Mouse (Mus musculus) lung, embryonic 15.5 days (tissue): ENCODE data around the gene Psmb11. TPM values are rescaled to one million over a fixed set of nuclear protein-coding genes. Genes with fewer than 3 reads are reported as not detected.

Source experiments
- ATAC-seq: fragments of 200-750 bp; cut with Nextera tagmentation; 2 replicates; pipeline ENCODE4 v1.8.0; 2017; ENCODE audit warnings: moderate number of reproducible peaks, borderline replicate concordance; ENCODE audit not compliant: low FRiP score, low TSS enrichment; ENCODE audit errors: extremely low read depth
- H3K27ac ChIP-seq: fragments of 300-500 bp; sonication (generic); 2 replicates; pipeline ENCODE4 v1.5.1; 2015; ENCODE audit warnings: moderate library complexity, mild to moderate bottlenecking, inconsistent platforms
- H3K27me3 ChIP-seq: fragments of 300-500 bp; sonication (generic); 2 replicates; pipeline ENCODE4 v1.6.1; 2015; ENCODE audit warnings: inconsistent platforms
- H3K36me3 ChIP-seq: fragments of 300-500 bp; sonication (generic); 2 replicates; pipeline ENCODE4 v1.6.1; 2015; ENCODE audit warnings: inconsistent platforms
- H3K4me1 ChIP-seq: fragments of 300-500 bp; sonication (generic); 2 replicates; pipeline ENCODE4 v1.6.1; 2015; ENCODE audit warnings: inconsistent platforms
- H3K4me2 ChIP-seq: fragments of 300-500 bp; sonication (generic); 2 replicates; pipeline ENCODE4 v1.6.1; 2015; ENCODE audit warnings: inconsistent platforms, mild to moderate bottlenecking, moderate library complexity
- H3K4me3 ChIP-seq: fragments of 300-500 bp; sonication (generic); 2 replicates; pipeline ENCODE4 v1.5.1; 2015; ENCODE audit warnings: mild to moderate bottlenecking, inconsistent platforms
- H3K9ac ChIP-seq: fragments of 300-500 bp; sonication (generic); 2 replicates; pipeline ENCODE4 v1.6.1; 2015; ENCODE audit warnings: inconsistent platforms
- H3K9me3 ChIP-seq: fragments of 300-500 bp; sonication (generic); 2 replicates; pipeline ENCODE4 v1.6.1; 2016; ENCODE audit warnings: inconsistent platforms
- WGBS: fragments of 180-500 bp; shearing (Covaris S2); methylation state at CpG from one replicate; pipeline ENCODE4 v1.1.7; 2015; 5-methylcytosine and 5-hydroxymethylcytosine counted together
- polyA plus RNA-seq: library from polyadenylated mRNA; unstranded; fragments of >200 nt; fragmentation: Nextera tagmentation; extraction: Ambion mirVana; gene quantifications from 2 replicates; pipeline ENCODE4 v1.2.1, GENCODE M21; 2015

Gene Psmb11
- polyA plus RNA-seq, 1 experiment from 2014 or later: 4.7 TPM

GRCm38 (mm10) chr14:54628103-54628502 is 6.9 kb downstream of the Psmb11 start:
- 55% methylated on average over 5 of the region's 5 CpGs for WGBS

GRCm38 (mm10) chr14:54629797-54630196 is 8.6 kb downstream of the Psmb11 start:
- no peak for ATAC-seq
- 87% methylated on average over 2 of the region's 2 CpGs for WGBS
- Histone ChIP-seq H3K4me3 (no peak overlapping the region), H3K27me3 (no peaks in the 10 kb centered on the region), H3K27ac (no peak overlapping the region), H3K36me3 (peaks cover 30% of the 10 kb centered on the region), H3K9me3 (no peaks in the 10 kb centered on the region), H3K9ac (no peak overlapping the region), H3K4me2 (no peak overlapping the region), H3K4me1 (no peaks in the 10 kb centered on the region)

More at GRCm38 (mm10) chr14:54628103-54628502, 6.9 kb downstream of the Psmb11 start:
- H3K4me3 ChIP-seq: no peak overlapping the region
- no peak overlapping the region for H3K4me2 ChIP-seq
- H3K9me3 ChIP-seq: no peaks in the 10 kb centered on the region
- peaks cover 22% of the 10 kb centered on the region for H3K36me3 ChIP-seq
- no peak overlapping the region for H3K27ac ChIP-seq
- no peaks in the 10 kb centered on the region for H3K27me3 ChIP-seq
- H3K4me1 ChIP-seq: no peaks in the 10 kb centered on the region
- no peak for ATAC-seq
- no peak overlapping the region for H3K9ac ChIP-seq

- Histone ChIP-seq H3K27me3 (no peaks in the 10 kb centered on the region), H3K9ac (no peak overlapping the region), H3K4me1 (no peaks in the 10 kb centered on the region), H3K36me3 (peaks cover 32% of the 10 kb centered on the region), H3K9me3 (no peaks in the 10 kb centered on the region), H3K4me3 (no peak overlapping the region), H3K27ac (no peak overlapping the region), H3K4me2 (no peak overlapping the region)
- ATAC-seq: no peak
- 77% methylated on average over 11 of the region's 11 CpGs for WGBS
Measured at GRCm38 (mm10) chr14:54630583-54631239, 9.5 kb downstream of the Psmb11 start.

- Histone ChIP-seq H3K9me3 (no peaks in the 10 kb centered on the region), H3K9ac (no peak overlapping the region), H3K36me3 (peaks cover 37% of the 10 kb centered on the region), H3K27me3 (no peaks in the 10 kb centered on the region), H3K4me3 (no peak overlapping the region), H3K4me1 (no peaks in the 10 kb centered on the region), H3K4me2 (no peak overlapping the region), H3K27ac (no peak overlapping the region)
- 0 out of 2 replicates have a peak, but pooled peaks have one; percentile 37 for ATAC-seq
- WGBS: 59% methylated on average over 4 of the region's 4 CpGs
Measured at GRCm38 (mm10) chr14:54631240-54631599, 10.0 kb downstream of the Psmb11 start.

- Histone ChIP-seq H3K27me3 (no peaks in the 10 kb centered on the region), H3K9ac (no peak overlapping the region), H3K9me3 (no peaks in the 10 kb centered on the region), H3K27ac (no peak overlapping the region), H3K4me2 (no peak overlapping the region), H3K4me3 (no peak overlapping the region), H3K4me1 (no peaks in the 10 kb centered on the region), H3K36me3 (peaks cover 44% of the 10 kb centered on the region)
- ATAC-seq: no peak
- 89% methylated on average over 32 of the region's 37 CpGs for WGBS
Measured at GRCm38 (mm10) chr14:54632252-54632651, 11.0 kb downstream of the Psmb11 start.

GRCm38 (mm10) chr14:54634182-54634581 is 12.9 kb downstream of the Psmb11 start:
- Histone ChIP-seq H3K4me1 (0 out of 2 replicates have a peak, but pooled peaks cover under 1% of the 10 kb centered on the region), H3K9ac (no peak overlapping the region), H3K27ac (no peak overlapping the region), H3K4me2 (no peak overlapping the region), H3K9me3 (no peaks in the 10 kb centered on the region), H3K4me3 (no peak overlapping the region), H3K36me3 (peaks cover 45% of the 10 kb centered on the region), H3K27me3 (no peaks in the 10 kb centered on the region)
- no peak for ATAC-seq
- 78% methylated on average over 4 of the region's 4 CpGs for WGBS

GRCm38 (mm10) chr14:54636954-54637353 is 15.7 kb downstream of the Psmb11 start:
- peaks cover 34% of the 10 kb centered on the region for H3K36me3 ChIP-seq
- no peaks in the 10 kb centered on the region for H3K27me3 ChIP-seq
- no peaks in the 10 kb centered on the region for H3K9me3 ChIP-seq
- 50% methylated on average over 8 of the region's 8 CpGs for whole genome bisulfite sequencing
- no peak overlapping the region for H3K27ac ChIP-seq
- ATAC-seq: no peak
- H3K4me3 ChIP-seq: no peak overlapping the region
- no peak overlapping the region for H3K4me2 ChIP-seq
- peaks cover 15% of the 10 kb centered on the region for H3K4me1 ChIP-seq
- H3K9ac ChIP-seq: no peak overlapping the region

GRCm38 (mm10) chr14:54638210-54638609 is 17.0 kb downstream of the Psmb11 start:
- H3K4me3 ChIP-seq: no peak overlapping the region
- no peak overlapping the region for H3K27ac ChIP-seq
- peaks cover 15% of the 10 kb centered on the region for H3K4me1 ChIP-seq
- no peaks in the 10 kb centered on the region for H3K9me3 ChIP-seq
- peaks cover 32% of the 10 kb centered on the region for H3K36me3 ChIP-seq
- no peak overlapping the region for H3K4me2 ChIP-seq
- no peak overlapping the region for H3K9ac ChIP-seq
- no peak for ATAC-seq
- WGBS: 63% methylated on average over 5 of the region's 5 CpGs
- H3K27me3 ChIP-seq: no peaks in the 10 kb centered on the region

- Histone ChIP-seq H3K9ac (peak overlapping the region; percentile 19), H3K36me3 (peaks cover 44% of the 10 kb centered on the region)
Measured at GRCm38 (mm10) chr14:54640121-54640520, 18.9 kb downstream of the Psmb11 start.

GRCm38 (mm10) chr14:54640946-54641304 is 19.7 kb downstream of the Psmb11 start, which contains the start of gene Gm17606:
Gm17606 (plus strand) TSS chr14:54640952.
- Histone ChIP-seq H3K9me3 (no peaks in the 10 kb centered on the region), H3K4me2 (peak within 1 kb of the TSS; percentile 84), H3K9ac (peak within 1 kb of the TSS; percentile 79), H3K27me3 (no peaks in the 10 kb centered on the region), H3K4me1 (peaks cover 15% of the 10 kb centered on the region), H3K4me3 (peak within 1 kb of the TSS; percentile 69), H3K36me3 (peaks cover 47% of the 10 kb centered on the region), H3K27ac (peak within 1 kb of the TSS; percentile 65)
- WGBS: 2% methylated on average over 28 of the region's 28 CpGs
- no peak; the same call in 1 of the 2 replicates for ATAC-seq

More at GRCm38 (mm10) chr14:54640121-54640520, 18.9 kb downstream of the Psmb11 start:
- Histone ChIP-seq H3K27me3 (no peaks in the 10 kb centered on the region), H3K4me1 (peaks cover 15% of the 10 kb centered on the region), H3K4me2 (peak overlapping the region; percentile 84), H3K4me3 (peak overlapping the region; percentile 69), H3K9me3 (no peaks in the 10 kb centered on the region), H3K27ac (no peak overlapping the region)
- ATAC-seq: no peak
- 25% methylated on average over 4 of the region's 4 CpGs for WGBS

- peak; percentile 94 for ATAC-seq
- Histone ChIP-seq H3K9me3 (no peaks in the 10 kb centered on the region), H3K27me3 (no peaks in the 10 kb centered on the region), H3K4me3 (peak within 1 kb of the TSS; percentile 69), H3K9ac (peak within 1 kb of the TSS; percentile 79), H3K4me1 (peaks cover 16% of the 10 kb centered on the region), H3K4me2 (peak within 1 kb of the TSS; percentile 84), H3K27ac (peak within 1 kb of the TSS; percentile 65), H3K36me3 (peaks cover 50% of the 10 kb centered on the region)
- WGBS: 1% methylated on average over 52 of the region's 52 CpGs
Measured at GRCm38 (mm10) chr14:54641305-54641969, 20.2 kb downstream of the Psmb11 start, which contains the start of gene Cdh24. Cdh24 (minus strand) TSS chr14:54641364.

GRCm38 (mm10) chr14:54642224-54642944 is 21.2 kb downstream of the Psmb11 start:
- Histone ChIP-seq H3K4me2 (no peak overlapping the region), H3K27ac (no peak overlapping the region), H3K36me3 (peaks cover 52% of the 10 kb centered on the region), H3K27me3 (no peaks in the 10 kb centered on the region), H3K4me1 (peaks cover 20% of the 10 kb centered on the region), H3K9ac (no peak overlapping the region), H3K9me3 (no peaks in the 10 kb centered on the region), H3K4me3 (no peak overlapping the region)
- ATAC-seq: no peak
- WGBS: 79% methylated on average over 25 of the region's 25 CpGs
